ENCODE assay signal across 8 mouse cellular contexts in the genomic region with DNA sequence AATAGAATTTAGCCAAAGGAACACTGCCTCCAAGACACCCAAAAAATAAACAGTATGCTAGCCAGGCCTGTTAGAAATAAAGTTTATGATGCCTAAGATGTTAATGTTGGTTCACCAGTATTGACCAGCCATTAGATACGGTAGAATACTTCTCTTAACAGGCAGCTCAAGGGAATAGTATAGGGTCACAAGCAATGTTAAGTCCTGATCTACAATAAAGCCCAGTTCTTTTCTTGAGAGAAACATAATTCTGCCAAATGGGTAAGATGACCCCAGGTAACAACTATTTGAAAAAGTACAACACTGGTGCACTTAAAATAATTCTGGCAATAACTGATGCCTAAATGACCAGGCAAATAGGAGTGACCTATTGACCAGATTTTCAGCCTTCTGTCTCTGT. TPM values are rescaled to one million over a fixed set of nuclear protein-coding genes. Genes with fewer than 3 reads are reported as not detected.
DNase-seq lines count a peak whose midpoint lies in the region; ATAC-seq and TF ChIP-seq lines count a peak whose summit lies in the region.

No protein-coding gene starts in this region.

- H3K36me3 ChIP-seq in embryonic facial prominence, embryonic 14.5 days (ENCODE audit: control insufficient read depth, insufficient read depth, low read length): peaks cover 7% of the 10 kb centered on the region; the same call in 1 of the 2 replicates
- H3K36me3 ChIP-seq in intestine, embryonic 15.5 days: no peaks in the 10 kb centered on the region

- no peak for DNase-seq in layer of hippocampus, adult 2 months (ENCODE audit: low spot score in 2 of 2)
- no peak for DNase-seq in layer of hippocampus, postnatal 14 days (ENCODE audit: low spot score in 2 of 2)
- no peak for DNase-seq in embryonic facial prominence, embryonic 14.5 days (ENCODE audit: low spot score)
- DNase-seq in naive thymus-derived CD4-positive, alpha-beta T cell, adult 2 months (ENCODE audit: low read depth): peak; percentile 37
- no peak for DNase-seq in spleen, postnatal 36 days (ENCODE audit: low spot score in 2 of 2)
- no peak for DNase-seq in spleen, adult 18-20 months

- peak overlapping the region; percentile 92 for H3K4me2 ChIP-seq in embryonic facial prominence, embryonic 14.5 days (ENCODE audit: low read depth, low read length)
- H3K4me2 ChIP-seq in intestine, embryonic 15.5 days (replicated peaks): peak overlapping the region; percentile 62

- ATAC-seq in embryonic facial prominence, embryonic 14.5 days (ENCODE audit: low read depth): no peak
- no peak for ATAC-seq in intestine, embryonic 15.5 days
- no peak for ATAC-seq in granulocyte monocyte progenitor cell, adult 5-6 weeks (replicated peaks; ENCODE audit: poor library complexity, severe bottlenecking)

- H3K4me3 ChIP-seq in layer of hippocampus, adult 2 months: peak overlapping the region; percentile 96
- H3K4me3 ChIP-seq in embryonic facial prominence, embryonic 14.5 days (ENCODE audit: low read depth, low read length): peak overlapping the region; percentile 66
- H3K4me3 ChIP-seq in intestine, embryonic 15.5 days (replicated peaks): no peak overlapping the region

- H3K4me1 ChIP-seq in embryonic facial prominence, embryonic 14.5 days (ENCODE audit: control insufficient read depth, insufficient read depth, low read length): peaks cover 7% of the 10 kb centered on the region; the same call in 1 of the 2 replicates
- no peaks in the 10 kb centered on the region for H3K4me1 ChIP-seq in intestine, embryonic 15.5 days (replicated peaks)

- H3K9me3 ChIP-seq in embryonic facial prominence, embryonic 14.5 days (ENCODE audit: control insufficient read depth, low read length): no peaks in the 10 kb centered on the region
- H3K9me3 ChIP-seq in intestine, embryonic 15.5 days: no peaks in the 10 kb centered on the region

- WGBS in embryonic facial prominence, embryonic 14.5 days: 89% methylated on average over 1 of the region's 1 CpGs
- WGBS in intestine, embryonic 15.5 days: 94% methylated on average over 1 of the region's 1 CpGs

- peak overlapping the region; percentile 93 for H3K9ac ChIP-seq in embryonic facial prominence, embryonic 14.5 days (ENCODE audit: low read depth, low read length)
- no peak overlapping the region for H3K9ac ChIP-seq in intestine, embryonic 15.5 days

- no peaks in the 10 kb centered on the region for H3K27me3 ChIP-seq in embryonic facial prominence, embryonic 14.5 days (replicated peaks; ENCODE audit: control insufficient read depth, insufficient read depth, low read length)
- no peaks in the 10 kb centered on the region for H3K27me3 ChIP-seq in intestine, embryonic 15.5 days (replicated peaks)

- peak overlapping the region; percentile 100; the same call in 1 of the 2 replicates for H3K27ac ChIP-seq in layer of hippocampus, adult 2 months
- no peak overlapping the region; the same call in 1 of the 2 replicates for H3K27ac ChIP-seq in embryonic facial prominence, embryonic 14.5 days (replicated peaks; ENCODE audit: low read depth, low read length)
- H3K27ac ChIP-seq in intestine, embryonic 15.5 days: no peak overlapping the region

- TF ChIP-seq CTCF in layer of hippocampus, adult 2 months (conservative IDR thresholded peaks at IDR 0.05): no peak

RNA-seq across cellular contexts. Expression of a gene that starts 0.7 kb away (rescaled TPM):
- total RNA-seq in layer of hippocampus, adult 2 months (2021): 100 to 1,000 TPM; 170 to 175 TPM
- 100 to 1,000 TPM; 142 to 175 TPM for total RNA-seq in layer of hippocampus, postnatal 14 days (2021)
- polyA plus RNA-seq in embryonic facial prominence, embryonic 14.5 days (2014; fragmentation: Nextera tagmentation; extraction: Ambion mirVana): 275 and 304 TPM in 2 replicates
- 269 and 327 TPM in 2 replicates for polyA plus RNA-seq in intestine, embryonic 15.5 days (2015; fragmentation: Nextera tagmentation; extraction: Ambion mirVana)
- total RNA-seq in granulocyte monocyte progenitor cell, adult 5-6 weeks (2014; fragmentation: Nextera tagmentation): 213 and 218 TPM in 2 replicates
- total RNA-seq in granulocyte monocyte progenitor cell, adult 5-6 weeks (2017): 254 and 282 TPM in 2 replicates

RNA-seq across cellular contexts. Expression of a gene that starts 24.6 kb away (rescaled TPM):
- 10 to 100 TPM; 15.2 to 16.8 TPM for total RNA-seq in layer of hippocampus, adult 2 months (2021)
- total RNA-seq in layer of hippocampus, postnatal 14 days (2021): 10 to 100 TPM; 19.8 to 22.6 TPM
- polyA plus RNA-seq in embryonic facial prominence, embryonic 14.5 days (2014; fragmentation: Nextera tagmentation; extraction: Ambion mirVana): 20.1 and 22.7 TPM in 2 replicates
- polyA plus RNA-seq in intestine, embryonic 15.5 days (2015; fragmentation: Nextera tagmentation; extraction: Ambion mirVana): 16.7 and 17.8 TPM in 2 replicates
- 13.5 and 20.2 TPM in 2 replicates for total RNA-seq in granulocyte monocyte progenitor cell, adult 5-6 weeks (2014; fragmentation: Nextera tagmentation)
- total RNA-seq in granulocyte monocyte progenitor cell, adult 5-6 weeks (2017): 14.0 and 15.2 TPM in 2 replicates

RNA-seq across cellular contexts. Expression of a gene that starts 60.0 kb away (rescaled TPM):
- 10 to 100 TPM; 92.2 to 97.4 TPM for total RNA-seq in layer of hippocampus, adult 2 months (2021)
- total RNA-seq in layer of hippocampus, postnatal 14 days (2021): 10 to 100 TPM; 95.2 to 98.3 TPM
- polyA plus RNA-seq in embryonic facial prominence, embryonic 14.5 days (2014; fragmentation: Nextera tagmentation; extraction: Ambion mirVana): 387 and 459 TPM in 2 replicates
- polyA plus RNA-seq in intestine, embryonic 15.5 days (2015; fragmentation: Nextera tagmentation; extraction: Ambion mirVana): 753 and 881 TPM in 2 replicates
- total RNA-seq in granulocyte monocyte progenitor cell, adult 5-6 weeks (2014; fragmentation: Nextera tagmentation): 468 and 486 TPM in 2 replicates
- 471 and 514 TPM in 2 replicates for total RNA-seq in granulocyte monocyte progenitor cell, adult 5-6 weeks (2017)

Comparison
In these comparisons a context has a peak if more than half of its experiments do, and no peak if none do; other contexts are left out.
1. RNA of a gene that starts 60.0 kb away (total RNA-seq): 468 to 514 TPM in granulocyte monocyte progenitor cell, adult 5-6 weeks; 95.2 to 98.3 TPM in layer of hippocampus, postnatal 14 days and 92.2 to 97.4 TPM in layer of hippocampus, adult 2 months; every median in the first group is over 4 times any median in the second.